Mouse (Mus musculus) heart, postnatal 0 days (tissue): ENCODE results near the gene Rfx4. TPM values are rescaled to one million over a fixed set of nuclear protein-coding genes. Genes with fewer than 3 reads are reported as not detected.
A peak's percentile ranks its signal among the peaks of the same experiment; 100 is the strongest.

Source experiments
- ATAC-seq: fragments of 200-750 bp; cut with Nextera tagmentation; 2 replicates; pipeline ENCODE4 v1.8.0; 2017; ENCODE audit warnings: low read depth, moderate number of reproducible peaks, moderate library complexity; ENCODE audit not compliant: insufficient read depth
- DNase-seq: peaks from one replicate; pipeline ENCODE4 v3.0.0-alpha.2; 2016; ENCODE audit warnings: low spot score
- H3K27ac ChIP-seq: fragments of 300-500 bp; sonication (generic); 2 replicates; pipeline ENCODE4 v1.5.1; 2014; ENCODE audit warnings: low read depth, mild to moderate bottlenecking
- H3K27me3 ChIP-seq: fragments of 300-500 bp; sonication (generic); 2 replicates; pipeline ENCODE4 v1.6.1; 2014; ENCODE audit warnings: low read length, mixed read lengths; ENCODE audit not compliant: control insufficient read depth, insufficient read depth
- H3K36me3 ChIP-seq: fragments of 300-500 bp; sonication (generic); replicated peaks from 2 replicates; pipeline ENCODE4 v1.6.1; 2014; ENCODE audit warnings: low read length, mixed read lengths; ENCODE audit not compliant: control insufficient read depth, insufficient read depth
- H3K4me1 ChIP-seq: fragments of 300-500 bp; sonication (generic); 2 replicates; pipeline ENCODE4 v1.6.1; 2014; ENCODE audit warnings: antibody characterized with exemption; ENCODE audit not compliant: control insufficient read depth, insufficient read depth
- H3K4me2 ChIP-seq: fragments of 300-500 bp; sonication (generic); 2 replicates; pipeline ENCODE4 v1.6.1; 2014; ENCODE audit warnings: low read depth, mild to moderate bottlenecking, low read length, moderate library complexity
- H3K4me3 ChIP-seq: fragments of 300-500 bp; sonication (generic); 2 replicates; pipeline ENCODE4 v1.5.1; 2014; ENCODE audit warnings: low read depth, low read length
- H3K9ac ChIP-seq: fragments of 300-500 bp; sonication (generic); replicated peaks from 2 replicates; pipeline ENCODE4 v1.6.1; 2014; ENCODE audit warnings: low read depth, low read length, mixed read lengths
- H3K9me3 ChIP-seq: fragments of 300-500 bp; sonication (generic); replicated peaks from 2 replicates; pipeline ENCODE4 v1.6.1; 2016; ENCODE audit warnings: low read length; ENCODE audit not compliant: control insufficient read depth
- CTCF ChIP-seq: IDR thresholded peaks from 2 replicates; pipeline ENCODE4 v1.5.1; 2016; ENCODE audit warnings: antibody characterized with exemption, control low read depth, low read depth
- EP300 ChIP-seq: IDR thresholded peaks from 2 replicates; pipeline ENCODE4 v1.6.1; 2016; ENCODE audit warnings: antibody characterized with exemption, low read depth
- WGBS: fragments of 180-500 bp; shearing (Covaris S2); extraction: QIAGEN DNeasy Blood & Tissue Kit; methylation state at CpG from one replicate; pipeline ENCODE4 v1.1.7; 2014; 5-methylcytosine and 5-hydroxymethylcytosine counted together
- polyA plus RNA-seq: library from polyadenylated mRNA; unstranded; fragments of >200 nt; fragmentation: Nextera tagmentation; extraction: Ambion mirVana; gene quantifications from 2 replicates; pipeline ENCODE4 v1.2.1, GENCODE M21; 2015
- total RNA-seq: library from RNA; depleted of rRNA; stranded (reverse); fragments of >200 nt; gene quantifications from 2 replicates; pipeline ENCODE4 v1.2.3, GENCODE M21; 2014; ENCODE audit warnings: low replicate concordance

The Rfx4 gene
- total and polyA plus RNA-seq, 2 experiments from 2014 or later, result not detected

GRCm38 (mm10) chr10:84758483-84759431 lies 2.9 kb downstream of the Rfx4 start:
- H3K9ac ChIP-seq, result no peak overlapping the region

GRCm38 (mm10) chr10:84759511-84760117 lies 3.8 kb downstream of the Rfx4 start:
- Histone ChIP-seq H3K9me3 (no peaks in the 10 kb centered on the region), H3K27me3 (peaks cover 88% of the 10 kb centered on the region), H3K36me3 (no peaks in the 10 kb centered on the region), H3K4me1 (peaks cover 25% of the 10 kb centered on the region), H3K4me2 (peak overlapping the region; percentile 55), H3K9ac (no peak overlapping the region), H3K27ac (no peak overlapping the region), H3K4me3 (peak overlapping the region; percentile 35)
- TF ChIP-seq EP300, result no peak
- no peak for TF ChIP-seq CTCF
- DNase-seq, result no peak
- WGBS, result 13% methylated on average over 16 of the region's 16 CpGs
- no peak for ATAC-seq

More at GRCm38 (mm10) chr10:84758483-84759431, 2.9 kb downstream of the Rfx4 start:
- peaks cover 94% of the 10 kb centered on the region for H3K27me3 ChIP-seq
- peak overlapping the region; percentile 47 for H3K4me2 ChIP-seq
- H3K4me3 ChIP-seq, result peak overlapping the region; percentile 35
- H3K36me3 ChIP-seq, result no peaks in the 10 kb centered on the region
- TF ChIP-seq CTCF (no peak), EP300 (no peak)
- peaks cover 25% of the 10 kb centered on the region for H3K4me1 ChIP-seq
- WGBS, result 4% methylated on average over 51 of the region's 51 CpGs
- ATAC-seq, result no peak
- H3K9me3 ChIP-seq, result no peaks in the 10 kb centered on the region
- no peak overlapping the region for H3K27ac ChIP-seq
- DNase-seq, result no peak

DNA sequence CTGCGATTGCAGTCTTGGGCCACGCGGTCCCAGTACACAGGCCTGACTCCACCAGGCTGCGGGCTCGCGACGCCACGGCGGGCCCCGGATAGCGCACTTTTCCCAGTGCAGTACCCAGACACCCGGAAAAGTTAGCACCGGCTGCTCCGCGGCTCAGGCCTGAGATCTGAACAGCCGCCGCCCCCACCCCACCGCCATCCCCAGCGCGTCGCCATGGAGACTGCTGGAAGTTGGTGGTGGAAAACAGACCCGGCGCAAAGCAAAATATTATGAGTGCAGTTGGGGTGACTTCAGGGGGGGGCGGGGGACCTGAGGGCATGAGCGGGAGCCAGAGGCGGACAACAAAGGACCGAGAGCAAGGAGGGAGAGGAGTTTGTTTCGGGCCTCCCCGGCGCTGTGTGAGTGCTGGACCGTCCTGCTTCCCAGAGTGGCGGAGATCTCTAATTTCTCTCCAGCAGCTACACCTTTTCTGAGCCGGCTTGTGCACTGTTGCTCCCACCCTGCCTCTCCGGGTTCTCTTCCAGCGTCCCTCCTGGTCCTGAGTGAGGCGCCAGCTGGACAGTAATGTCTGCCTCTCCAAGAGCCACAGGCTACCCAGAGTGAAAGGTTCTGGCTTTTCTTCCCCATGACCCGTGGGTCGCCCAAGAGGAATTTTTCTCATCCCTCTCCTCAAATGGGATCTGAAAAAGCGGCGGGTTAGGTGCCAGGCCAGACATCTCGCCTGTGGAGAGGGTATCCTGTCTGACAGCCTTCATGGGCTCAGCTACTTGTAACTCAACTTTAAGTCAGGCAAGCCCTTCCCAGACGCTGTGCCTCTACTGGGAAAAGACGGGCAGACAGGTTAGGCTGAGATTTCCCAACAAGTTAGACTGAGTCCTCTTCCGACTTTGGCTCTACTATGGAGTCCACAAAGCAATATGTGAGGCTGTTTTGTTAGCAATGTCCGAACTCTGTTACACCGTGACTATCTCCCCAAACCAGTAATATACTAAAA lies 4.6 kb downstream of the Rfx4 start:
- ATAC-seq, result no peak

GRCm38 (mm10) chr10:84768766-84769165 lies 12.9 kb downstream of the Rfx4 start:
- Histone ChIP-seq H3K9ac (no peak overlapping the region), H3K27me3 (peaks cover 24% of the 10 kb centered on the region; the same call in 1 of the 2 replicates), H3K9me3 (no peaks in the 10 kb centered on the region), H3K27ac (no peak overlapping the region), H3K36me3 (no peaks in the 10 kb centered on the region), H3K4me2 (no peak overlapping the region), H3K4me1 (peaks cover 13% of the 10 kb centered on the region), H3K4me3 (no peak overlapping the region)
- WGBS, result 80% methylated on average over 10 of the region's 10 CpGs
- no peak for ATAC-seq
- no peak for DNase-seq
- no peak for TF ChIP-seq EP300

More for the DNA sequence above, 4.6 kb downstream of the Rfx4 start:
- no peak overlapping the region for H3K27ac ChIP-seq
- WGBS, result 9% methylated on average over 46 of the region's 46 CpGs
- no peak for TF ChIP-seq CTCF
- no peak for TF ChIP-seq EP300
- H3K9ac ChIP-seq, result no peak overlapping the region
- H3K27me3 ChIP-seq, result peaks cover 88% of the 10 kb centered on the region
- H3K36me3 ChIP-seq, result no peaks in the 10 kb centered on the region
- peak overlapping the region; percentile 55 for H3K4me2 ChIP-seq
- no peaks in the 10 kb centered on the region for H3K9me3 ChIP-seq
- H3K4me3 ChIP-seq, result peak overlapping the region; percentile 24
- peaks cover 20% of the 10 kb centered on the region for H3K4me1 ChIP-seq
- no peak for DNase-seq
